18 mouse cellular contexts compared by ENCODE assay signal in the genomic region with DNA sequence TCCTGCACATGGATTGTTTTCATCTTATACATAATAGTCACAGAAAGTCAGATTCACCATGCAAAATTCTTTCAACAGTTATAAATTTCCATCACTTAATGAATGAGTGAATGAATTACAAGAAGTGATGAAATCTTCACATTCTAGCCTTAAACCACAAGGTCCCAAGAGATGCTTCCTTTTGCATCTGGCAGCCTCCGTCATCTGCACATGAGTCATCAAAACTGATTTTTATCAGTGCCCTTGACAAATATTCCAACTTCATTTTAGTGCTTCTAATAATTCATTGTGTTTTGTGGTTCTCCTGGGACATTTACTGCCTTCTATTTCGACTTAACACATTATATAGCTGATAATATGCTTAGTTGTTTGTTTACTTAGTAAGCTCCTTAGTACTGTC.
DNase-seq lines count a peak whose midpoint lies in the region.
"Had no signal": no experiment of that assay in that cellular context is flagged by ENCODE, and none has a peak within 500 bp of the region (broad histone marks: within the 10 kb centered on the region; RNA-seq: fewer than 3 reads in every experiment).

No protein-coding gene starts in this region.

- peak; percentile 60 for DNase-seq in adrenal gland, adult 2 months
- no peak for DNase-seq in adrenal gland, postnatal 4 days (ENCODE audit: low spot score in 2 of 2)
- peak; percentile 6 to 13 for DNase-seq in kidney, postnatal 4 days
- DNase-seq in kidney, adult 18-20 months: no peak
- DNase-seq in adrenal gland, postnatal 10 days: peak; percentile 23
- DNase-seq in thymus, postnatal 4 days: no peak
- DNase-seq in T-cell, adult 2 months (ENCODE audit: low spot score): no peak
- DNase-seq in ovary, adult 18-20 months (ENCODE audit: low spot score): no peak
- DNase-seq: B cell, adult 2 months; cerebellum, adult 11-12 months; cerebellum, postnatal 25 days; forebrain, postnatal 0 days; heart, adult 2 months; liver; lung, adult 2 months; lung, postnatal 4 days; right cerebral cortex, postnatal 4 days; thymus, postnatal 36 days had no signal

Comparison
In these comparisons a context has a peak if more than half of its experiments do, and no peak if none do; other contexts are left out.
1. DNase-seq: peak in adrenal gland, adult 2 months (single experiment), kidney, postnatal 4 days (2 of 2) and adrenal gland, postnatal 10 days (single experiment); none in adrenal gland, postnatal 4 days (0 of 2), kidney, adult 18-20 months (single experiment), thymus, postnatal 4 days (single experiment), T-cell, adult 2 months (single experiment) and ovary, adult 18-20 months (single experiment).